ENCODE assay signal across 26 mouse cellular contexts in the genomic region with DNA sequence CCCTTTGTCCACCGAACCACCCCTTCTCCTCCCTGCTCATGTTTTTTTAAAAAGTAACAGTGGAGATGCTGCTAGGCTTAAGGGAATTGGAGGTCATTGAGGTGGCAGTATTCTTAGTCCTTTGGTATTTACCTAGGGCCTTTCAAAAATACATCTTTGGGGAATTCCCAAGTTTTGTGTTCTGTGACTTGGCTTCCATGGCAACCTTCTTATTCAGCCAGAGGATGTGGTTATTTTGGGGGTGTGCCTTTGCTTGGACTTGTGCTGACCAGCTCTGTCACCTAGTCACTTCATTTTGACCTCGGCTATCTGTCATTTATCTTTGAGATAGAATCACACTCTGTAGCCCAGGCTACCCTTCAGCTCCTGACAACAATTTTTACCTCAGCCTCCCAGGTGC.
A peak's percentile ranks its signal among the peaks of the same experiment; 100 is the strongest.
DNase-seq lines count a peak whose midpoint lies in the region; TF ChIP-seq lines count a peak whose summit lies in the region.
"Had no signal": no experiment of that assay in that cellular context is flagged by ENCODE, and none has a peak within 500 bp of the region (broad histone marks: within the 10 kb centered on the region; RNA-seq: fewer than 3 reads in every experiment).

No protein-coding gene starts in this region.

- H3K36me3 ChIP-seq in heart, embryonic 10.5 days = no peaks in the 10 kb centered on the region
- H3K36me3 ChIP-seq in CH12.LX (replicated peaks in 1 of 2; ENCODE audit: control insufficient read depth in 1 of 2, insufficient read depth in 1 of 2, low read length in 1 of 2) = no peaks in the 10 kb centered on the region
- H3K36me3 ChIP-seq: embryonic facial prominence, embryonic 10.5 days; embryonic facial prominence, embryonic 13.5 days; heart, embryonic 13.5 days had no signal

- H3K9ac ChIP-seq in CH12.LX (ENCODE audit: insufficient read depth, low read depth) = no peak overlapping the region
- H3K9ac ChIP-seq: embryonic facial prominence, embryonic 13.5 days; heart, embryonic 13.5 days; hindbrain, embryonic 14.5 days had no signal

- peaks cover 11% of the 10 kb centered on the region; the same call in 1 of the 2 replicates for H3K4me1 ChIP-seq in heart, embryonic 10.5 days
- peaks cover 16 to 50% of the 10 kb centered on the region in 2 experiments for H3K4me1 ChIP-seq in CH12.LX (ENCODE audit: control insufficient read depth in 1 of 2, insufficient read depth in 2 of 2)

- TF ChIP-seq POLR2A in CH12.LX (IDR thresholded peaks at IDR 0.05; ENCODE audit: low read depth, low read length) = no peak

- TF ChIP-seq RAD21 in CH12.LX (IDR thresholded peaks at IDR 0.05; ENCODE audit: low read depth, low read length) = no peak

- DNase-seq in heart, adult 11 months = peak; percentile 4
- no peak for DNase-seq in heart, embryonic 10.5 days (ENCODE audit: low spot score)
- DNase-seq in 3T3-L1 (ENCODE audit: low read depth, low spot score) (peak; percentile 76), CH12.LX (ENCODE audit: extremely low read depth) (peak; percentile 50)
- peak; percentile 15 to 52 for DNase-seq in natural killer cell, adult 2 months (ENCODE audit: low spot score in 2 of 2)
- no peak for DNase-seq in spleen, postnatal 14 days (ENCODE audit: low spot score in 2 of 2)
- no peak for DNase-seq in adrenal gland, adult 18-20 months (ENCODE audit: low spot score in 2 of 2)
- DNase-seq: adrenal gland, adult 2 months; adrenal gland, postnatal 14 days; cerebellum, adult 11 months; cerebellum, adult 2 months; cerebellum, adult 9-11 months; cerebellum, postnatal 25 days; embryo, embryonic 11 days; gastrocnemius, adult 2 months; gastrocnemius, postnatal 14 days; heart, adult 18-20 months; heart, postnatal 14 days; heart, postnatal 4 days; kidney, adult 8-10 months had no signal

- no peaks in the 10 kb centered on the region for H3K27me3 ChIP-seq in heart, embryonic 10.5 days (ENCODE audit: insufficient read depth, poor library complexity, severe bottlenecking)
- H3K27me3 ChIP-seq in CH12.LX (replicated peaks) = no peaks in the 10 kb centered on the region
- H3K27me3 ChIP-seq: embryonic facial prominence, embryonic 13.5 days; heart, embryonic 13.5 days had no signal

- H3K4me3 ChIP-seq in heart, embryonic 10.5 days = no peak overlapping the region
- no peak overlapping the region for H3K4me3 ChIP-seq in CH12.LX (replicated peaks in 1 of 3; ENCODE audit: low read depth in 2 of 3, low read length in 2 of 3, poor library complexity in 1 of 3)
- H3K4me3 ChIP-seq: embryonic facial prominence, embryonic 10.5 days; embryonic facial prominence, embryonic 13.5 days; erythroblast, embryonic 14.5 days; gastrocnemius, adult 2 months; heart, embryonic 13.5 days had no signal

- peak overlapping the region; percentile 41; the same call in 1 of the 2 replicates for H3K4me2 ChIP-seq in CH12.LX (ENCODE audit: insufficient read depth, low read depth, poor library complexity, severe bottlenecking)
- H3K4me2 ChIP-seq: embryonic facial prominence, embryonic 13.5 days; heart, embryonic 13.5 days; hindbrain, embryonic 14.5 days had no signal

- no peak overlapping the region for H3K27ac ChIP-seq in heart, embryonic 10.5 days
- no peak overlapping the region for H3K27ac ChIP-seq in CH12.LX (ENCODE audit: insufficient read depth, low read depth)
- H3K27ac ChIP-seq: embryonic facial prominence, embryonic 10.5 days; gastrocnemius, adult 2 months; heart, embryonic 13.5 days; hindbrain, embryonic 14.5 days; hindbrain, postnatal 0 days had no signal

- dilution Hi-C loops in CH12.LX (cut with MboI; ENCODE audit: extremely low pct_ligation_motif_present, extremely low pct_unique_long_range_greater_than_20kb, low sequenced_read_pairs) = no loop called here

- no peaks in the 10 kb centered on the region for H3K79me2 ChIP-seq in CH12.LX (replicated peaks; ENCODE audit: control insufficient read depth, extremely low read depth, insufficient read depth, poor library complexity, severe bottlenecking)

- no peak for TF ChIP-seq CTCF in CH12.LX (conservative IDR thresholded peaks at IDR 0.05 in 1 of 2, IDR thresholded peaks at IDR 0.05 in 1 of 2; ENCODE audit: low read depth in 2 of 2, low read length in 2 of 2)

- no peak; the same call in 1 of the 2 replicates for TF ChIP-seq EP300 in CH12.LX (IDR thresholded peaks at IDR 0.05; ENCODE audit: low read length)

- no peaks in the 10 kb centered on the region for H3K9me3 ChIP-seq in heart, embryonic 10.5 days
- H3K9me3 ChIP-seq in CH12.LX (replicated peaks; ENCODE audit: low read length) = no peaks in the 10 kb centered on the region
- H3K9me3 ChIP-seq: embryonic facial prominence, embryonic 10.5 days; embryonic facial prominence, embryonic 13.5 days; heart, embryonic 13.5 days had no signal

- in situ Hi-C loops in CH12.LX (cut with MboI; ENCODE audit: low pct_ligation_motif_present, low pct_unique_long_range_greater_than_20kb, low sequenced_read_pairs) = no loop called here

- 88% methylated on average over 2 of the region's 2 CpGs for WGBS in heart, embryonic 10.5 days

TF ChIP-seq in CH12.LX, 34 proteins besides CTCF, POLR2A, EP300 and RAD21:
- TF ChIP-seq ETS1 (conservative IDR thresholded peaks at IDR 0.05; ENCODE audit: low read depth, low read length) (no peak), ZNF384 (IDR thresholded peaks at IDR 0.05; ENCODE audit: low read depth, low read length) (0 out of 2 replicates have a peak, but pooled peaks have one; percentile 10), SMC3 (IDR thresholded peaks at IDR 0.05; ENCODE audit: low read depth, low read length) (no peak), ZMIZ1 (IDR thresholded peaks at IDR 0.05; ENCODE audit: low read depth, low read length) (no peak), MAFK (IDR thresholded peaks at IDR 0.05; ENCODE audit: insufficient replicate concordance, low read length) (no peak), MYC (IDR thresholded peaks at IDR 0.05; ENCODE audit: low read depth, low read length) (no peak), PAX5 (IDR thresholded peaks at IDR 0.05; ENCODE audit: low read length) (no peak), IRF4 (IDR thresholded peaks at IDR 0.05; ENCODE audit: low read depth, low read length) (peak; percentile 29; the same call in 1 of the 2 replicates), E2F4 (IDR thresholded peaks at IDR 0.05; ENCODE audit: insufficient replicate concordance, low read depth, low read length) (no peak), BHLHE40 (IDR thresholded peaks at IDR 0.05; ENCODE audit: low read depth, low read length) (no peak), USF2 (conservative IDR thresholded peaks at IDR 0.05; ENCODE audit: low read depth, low read length) (no peak), MEF2A (IDR thresholded peaks at IDR 0.05; ENCODE audit: borderline replicate concordance, low read depth, low read length) (peak; percentile 84), MXI1 (IDR thresholded peaks at IDR 0.05; ENCODE audit: low read depth, low read length) (peak; percentile 52; the same call in 1 of the 2 replicates), TCF12 (IDR thresholded peaks at IDR 0.05; ENCODE audit: low read depth, low read length) (0 out of 2 replicates have a peak, but pooled peaks have one; percentile 13)

Comparison
In these comparisons a context has a peak if more than half of its experiments do, and no peak if none do; other contexts are left out.
1. DNase-seq: peak in heart, adult 11 months (single experiment), 3T3-L1 (single experiment), CH12.LX (single experiment) and natural killer cell, adult 2 months (2 of 2); none in heart, embryonic 10.5 days (single experiment), spleen, postnatal 14 days (0 of 2) and adrenal gland, adult 18-20 months (0 of 2).